Mouse (Mus musculus) layer of hippocampus, postnatal 14 days (tissue): Measurements from ENCODE around the gene Gns. TPM values are rescaled to one million over a fixed set of nuclear protein-coding genes. Genes with fewer than 3 reads are reported as not detected.

Experiments used
- DNase-seq, 2 experiments: peaks; one replicate each; pipeline ENCODE4 v3.0.0; 2021 to 2022; ENCODE audit warnings: low spot score in 2 of 2, mixed read lengths in 1 of 2
- total RNA-seq, 2 experiments: library from RNA; stranded (reverse); gene quantifications; 2 replicates each; pipeline ENCODE4 v1.2.3; 2021

Gns gene
- total RNA-seq, 2 experiments from 2014 or later = 74.1 to 79.9 TPM

GRCm38 (mm10) chr10:121398599-121398998 lies 33.7 kb downstream of the Gns start:
- DNase-seq = no peak

GRCm38 (mm10) chr10:121401005-121401404 lies 36.1 kb downstream of the Gns start:
- no peak for DNase-seq

- DNase-seq = no peak
Measured at GRCm38 (mm10) chr10:121403104-121403503, 38.2 kb downstream of the Gns start.

- DNase-seq = no peak
Measured at GRCm38 (mm10) chr10:121403946-121404345, 39.1 kb downstream of the Gns start.

- peak in 1 of 2 experiments; percentile 40 for DNase-seq
Measured at GRCm38 (mm10) chr10:121409717-121410116, 44.8 kb downstream of the Gns start.

- no peak for DNase-seq
Measured at GRCm38 (mm10) chr10:121411721-121412455, 47.0 kb downstream of the Gns start.

- DNase-seq = no peak
Measured at GRCm38 (mm10) chr10:121412824-121413223, 47.9 kb downstream of the Gns start.

GRCm38 (mm10) chr10:121414127-121414526 lies 49.2 kb downstream of the Gns start:
- DNase-seq = no peak

GRCm38 (mm10) chr10:121418835-121419234 lies 53.9 kb downstream of the Gns start:
- no peak for DNase-seq

- DNase-seq = no peak
Measured at GRCm38 (mm10) chr10:121419640-121420470, 55.0 kb downstream of the Gns start.

GRCm38 (mm10) chr10:121421023-121421422 lies 56.1 kb downstream of the Gns start:
- no peak for DNase-seq

GRCm38 (mm10) chr10:121421657-121422290 lies 56.9 kb downstream of the Gns start:
- no peak for DNase-seq

GRCm38 (mm10) chr10:121422294-121422693 lies 57.4 kb downstream of the Gns start:
- no peak for DNase-seq

- peak; percentile 22 to 35 for DNase-seq
Measured at GRCm38 (mm10) chr10:121423541-121424349, 58.9 kb downstream of the Gns start.

GRCm38 (mm10) chr10:121424455-121424854 lies 59.6 kb downstream of the Gns start:
- DNase-seq = no peak

GRCm38 (mm10) chr10:121425079-121425478 lies 60.2 kb downstream of the Gns start:
- no peak for DNase-seq

- no peak for DNase-seq
Measured at GRCm38 (mm10) chr10:121425506-121426025, 60.7 kb downstream of the Gns start.

GRCm38 (mm10) chr10:121426458-121427070 lies 61.7 kb downstream of the Gns start:
- DNase-seq = no peak

- DNase-seq = no peak
Measured at GRCm38 (mm10) chr10:121427136-121427535, 62.2 kb downstream of the Gns start.

- DNase-seq = no peak
Measured at GRCm38 (mm10) chr10:121428011-121428711, 63.3 kb downstream of the Gns start.
